1 mouse cellular context compared by ENCODE assay signal in genomic region chr11:117350462-117351222, GRCm38 (mm10).
TF ChIP-seq lines count a peak whose summit lies in the region.

No protein-coding gene starts in this region.

TF ChIP-seq in CH12.LX, 34 proteins besides CTCF, POLR2A, EP300 and RAD21 (continued from another document):
- TF ChIP-seq SIN3A (IDR thresholded peaks at IDR 0.05; ENCODE audit: low read length) = peak; percentile 70; the same call in 1 of the 2 replicates
- peak; percentile 65; the same call in 1 of the 2 replicates for TF ChIP-seq CHD1 (IDR thresholded peaks at IDR 0.05; ENCODE audit: low read depth, low read length)
- TF ChIP-seq HCFC1 (IDR thresholded peaks at IDR 0.05; ENCODE audit: low read depth, low read length) = no peak
- peak; percentile 69 for TF ChIP-seq TCF12 (IDR thresholded peaks at IDR 0.05; ENCODE audit: low read depth, low read length)
